Mouse (Mus musculus) v-Abl transformed pro-B cells (cell line): ENCODE data around the gene Pde4a.

Source experiments
- in situ Hi-C, 2 experiments: fragments of 400-800 bp; cut with MboI; formaldehyde crosslinking; loops; one replicate each; pipeline ENCODE4 v1.15.1; 2025; ENCODE audit not compliant: unreplicated experiment in 2 of 2

Pde4a gene

DNA sequence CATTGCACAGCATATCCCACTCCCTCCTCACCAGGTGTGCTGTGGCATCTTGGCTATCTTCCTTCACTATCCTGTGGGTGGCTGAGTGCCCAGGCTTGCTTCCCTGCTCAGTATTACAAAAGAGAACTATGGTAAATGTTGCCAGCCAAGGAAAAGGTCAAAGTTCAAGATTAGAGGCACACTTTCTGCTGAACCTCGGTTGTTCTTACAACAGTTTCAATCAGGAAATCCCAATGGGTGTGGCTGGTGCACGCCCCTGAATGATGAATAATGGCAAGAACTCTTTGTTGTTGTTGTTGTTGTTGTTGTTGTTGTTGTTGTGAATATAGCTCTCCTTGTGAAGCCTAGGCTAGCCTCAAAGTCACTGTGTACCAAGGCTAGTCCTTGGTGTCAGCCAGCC is 96.3 kb downstream of the Pde4a start:
- in situ Hi-C loops, result no loop called here
